Mouse (Mus musculus) forelimb bud, embryonic 11.5 days (tissue): ENCODE measurements around the gene Arntl2.
"Not testable (repeated sequence)": the region's sequence is repeated elsewhere in the genome, so short reads cannot be mapped to it uniquely, and the experiment has no call there.

Source experiments
- DNase-seq: peaks from one replicate; pipeline ENCODE4 v3.0.0-alpha.2; 2012; ENCODE audit warnings: low read depth, low spot score

The Arntl2 gene

GRCm38 (mm10) chr6:146848281-146848680 is 52.4 kb downstream of the Arntl2 start:
- DNase-seq: no peak

GRCm38 (mm10) chr6:146850050-146850449 is 54.2 kb downstream of the Arntl2 start, which contains the start of gene Smco2:
TSS of gene Smco2 (plus strand) at chr6:146850104.
- DNase-seq: no peak

DNA sequence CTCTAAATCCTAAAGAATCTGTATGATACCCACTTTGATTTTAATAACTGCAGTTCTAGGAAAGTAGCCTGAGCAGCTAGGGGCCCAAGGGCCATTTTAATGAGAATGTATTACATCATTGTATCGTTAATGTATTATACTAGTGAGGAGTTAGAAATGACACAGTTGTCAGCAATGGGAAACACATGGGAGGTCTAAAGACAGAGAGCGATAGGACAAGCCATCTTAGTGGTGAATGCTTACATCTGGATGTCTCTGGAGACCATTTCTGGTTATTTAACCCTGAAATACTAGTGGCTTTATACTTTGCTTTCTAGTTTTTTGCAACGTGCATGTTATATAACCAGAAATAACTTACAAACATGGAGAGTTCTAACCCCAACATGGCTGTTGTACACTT is 56.1 kb downstream of the Arntl2 start:
- DNase-seq: no peak

DNA sequence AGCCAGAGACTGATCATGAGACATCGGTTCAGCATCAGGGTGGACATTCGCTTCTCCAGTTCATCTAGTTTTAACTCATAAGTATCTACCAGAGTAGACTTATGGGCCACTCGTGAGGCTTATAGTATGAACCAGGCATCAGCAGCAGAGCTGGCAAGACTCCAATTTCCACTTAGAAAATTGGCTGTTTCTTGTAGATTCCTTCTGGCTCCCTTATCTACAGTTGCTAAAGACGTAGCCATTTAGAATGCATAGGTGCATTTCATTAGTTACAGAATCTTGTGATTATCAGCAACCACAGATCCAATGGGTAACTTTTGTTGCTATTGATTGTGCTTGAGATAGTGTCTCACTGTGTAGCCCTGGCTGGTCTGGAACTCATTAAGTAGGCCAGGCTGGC is 56.9 kb downstream of the Arntl2 start:
- DNase-seq: no peak

DNA sequence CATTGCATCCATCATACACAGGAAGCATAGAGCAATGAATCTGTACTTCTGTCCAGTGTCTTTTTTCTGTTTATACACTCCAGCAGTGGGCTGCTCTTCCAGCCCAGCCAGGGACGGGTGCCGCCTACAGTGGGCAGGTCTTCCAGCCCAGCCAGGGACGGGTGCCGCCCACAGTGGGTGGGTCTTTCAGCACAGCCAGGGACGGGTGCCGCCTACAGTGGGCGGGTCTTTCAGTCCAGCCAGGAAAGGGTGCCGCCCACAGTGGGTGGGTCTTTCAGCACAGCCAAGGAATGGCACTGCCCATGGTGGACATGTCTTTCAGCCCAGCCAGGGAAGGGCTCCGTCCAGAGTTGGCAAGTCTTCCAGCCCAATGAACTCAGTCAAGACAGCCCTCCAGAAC is 59.3 kb downstream of the Arntl2 start:
- DNase-seq: no peak

- no peak for DNase-seq
Observed at GRCm38 (mm10) chr6:146857386-146857785, 61.5 kb downstream of the Arntl2 start.

DNA sequence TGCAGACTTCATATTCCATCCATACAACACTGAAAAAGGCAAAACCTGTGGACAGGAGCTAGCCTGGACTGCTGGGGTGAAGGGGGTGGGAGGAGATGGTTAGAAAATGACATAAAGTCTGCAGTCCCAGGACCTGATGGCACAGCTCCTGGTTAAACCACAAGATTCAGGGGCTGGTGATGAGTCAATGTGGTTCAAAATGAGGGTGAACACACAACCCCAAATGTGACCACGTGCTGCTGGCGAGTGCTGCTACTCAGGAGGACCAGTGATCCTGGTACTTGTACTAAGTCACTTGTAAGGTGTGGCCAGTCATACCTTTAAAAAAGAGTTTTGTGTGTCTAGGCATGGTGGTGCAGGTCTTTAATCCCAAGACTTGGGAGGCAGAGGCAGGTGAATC is 67.3 kb downstream of the Arntl2 start:
- no peak for DNase-seq

DNA sequence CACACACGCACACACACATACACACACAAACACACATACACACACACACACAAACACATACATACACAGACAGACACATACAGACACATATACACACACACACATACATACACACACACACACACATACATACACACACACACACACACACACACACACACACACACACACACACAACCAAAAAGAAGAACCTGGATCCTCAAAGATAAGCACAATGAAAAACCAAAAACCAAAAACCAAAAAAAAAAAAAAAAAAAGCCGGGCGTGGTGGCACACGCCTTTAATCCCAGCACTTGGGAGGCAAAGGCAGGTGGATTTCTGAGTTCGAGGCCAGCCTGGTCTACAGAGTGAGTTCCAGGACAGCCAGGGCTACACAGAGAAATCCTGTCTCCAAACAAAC is 68.5 kb downstream of the Arntl2 start:
- not testable (repeated sequence) for DNase-seq

GRCm38 (mm10) chr6:146865701-146866100 is 69.8 kb downstream of the Arntl2 start:
- DNase-seq: no peak

DNA sequence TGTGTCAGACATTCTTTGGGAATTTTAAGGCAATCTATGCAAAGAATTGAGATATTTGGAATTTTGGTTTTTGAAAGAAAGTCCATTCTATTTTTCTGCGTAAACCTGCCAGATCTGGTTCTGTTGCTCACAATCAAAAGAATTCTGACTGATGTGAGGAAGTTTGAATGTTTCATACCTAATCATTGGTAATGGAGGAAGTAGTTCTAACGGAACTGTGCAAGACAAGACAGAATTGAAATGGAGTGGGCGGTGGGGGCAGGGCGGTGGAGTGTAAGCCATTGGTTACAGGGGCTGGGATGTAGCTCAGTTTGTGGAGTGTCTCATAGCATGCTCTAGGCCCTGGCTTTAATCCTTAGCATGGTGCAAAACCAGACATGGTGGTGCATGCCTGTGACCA is 76.1 kb downstream of the Arntl2 start:
- no peak for DNase-seq

DNA sequence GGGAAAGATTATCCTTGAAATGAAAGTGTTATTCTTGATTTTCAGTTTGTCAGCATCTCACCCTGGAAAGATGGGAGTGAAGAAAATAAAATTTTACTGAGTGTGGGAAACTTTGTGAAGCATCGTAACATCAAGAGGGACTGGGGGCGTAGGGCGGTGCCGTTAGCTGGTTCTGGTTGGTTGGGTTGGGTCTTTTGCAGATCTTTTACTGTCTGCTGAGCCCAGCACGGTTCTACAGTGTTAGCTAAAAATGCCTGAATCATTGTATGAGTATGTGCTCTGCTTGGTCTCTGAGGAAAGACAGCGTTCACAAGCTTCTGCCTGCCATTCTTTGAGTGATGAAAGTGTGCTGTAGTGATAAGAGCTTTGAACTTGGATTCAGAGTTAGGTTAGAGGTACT is 78.6 kb downstream of the Arntl2 start:
- DNase-seq: no peak

DNA sequence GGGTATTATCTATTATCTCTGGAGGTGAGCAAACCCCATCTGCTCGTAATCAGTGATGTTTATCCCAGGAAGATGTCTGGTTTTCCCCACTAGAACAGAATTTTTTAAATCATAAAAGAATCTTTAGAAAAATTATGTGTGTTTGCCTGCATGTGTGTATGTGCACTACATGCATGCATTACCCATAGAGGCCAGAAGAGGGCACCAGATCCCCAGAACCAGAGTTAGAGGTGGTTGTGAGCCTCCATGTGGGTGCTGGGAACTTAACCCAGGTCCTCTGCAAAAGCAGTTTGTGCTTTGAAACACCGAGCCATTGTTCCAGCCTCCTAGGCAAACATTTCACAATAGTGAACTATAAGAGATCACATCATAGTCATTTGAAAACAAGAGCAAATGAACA is 81.0 kb downstream of the Arntl2 start:
- DNase-seq: no peak

GRCm38 (mm10) chr6:146877425-146878045 is 81.7 kb downstream of the Arntl2 start:
- DNase-seq: no peak

DNA sequence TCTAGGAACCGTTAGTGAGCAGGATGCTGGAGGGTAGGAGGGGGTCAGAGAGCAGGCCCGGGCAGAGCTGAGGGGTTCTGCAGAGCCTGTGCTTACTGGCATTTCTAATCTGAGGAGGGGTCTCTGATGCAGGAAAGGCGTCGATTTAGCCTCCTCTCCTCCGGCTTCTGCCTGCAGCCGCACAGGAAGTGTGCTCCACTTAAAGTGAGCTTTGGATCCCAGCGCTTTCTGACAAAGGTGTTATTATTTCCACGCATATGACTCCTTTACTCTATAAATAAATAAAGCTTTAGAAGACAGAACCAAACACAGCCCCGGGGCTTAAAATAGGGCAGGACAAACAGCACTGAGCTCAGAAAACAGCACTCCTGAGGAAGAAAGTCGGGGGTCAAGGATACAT is 83.1 kb downstream of the Arntl2 start:
- no peak for DNase-seq

- DNase-seq: no peak
Observed at GRCm38 (mm10) chr6:146879856-146880255, 84.0 kb downstream of the Arntl2 start.

- no peak for DNase-seq
Observed at GRCm38 (mm10) chr6:146880296-146880695, 84.4 kb downstream of the Arntl2 start.

DNA sequence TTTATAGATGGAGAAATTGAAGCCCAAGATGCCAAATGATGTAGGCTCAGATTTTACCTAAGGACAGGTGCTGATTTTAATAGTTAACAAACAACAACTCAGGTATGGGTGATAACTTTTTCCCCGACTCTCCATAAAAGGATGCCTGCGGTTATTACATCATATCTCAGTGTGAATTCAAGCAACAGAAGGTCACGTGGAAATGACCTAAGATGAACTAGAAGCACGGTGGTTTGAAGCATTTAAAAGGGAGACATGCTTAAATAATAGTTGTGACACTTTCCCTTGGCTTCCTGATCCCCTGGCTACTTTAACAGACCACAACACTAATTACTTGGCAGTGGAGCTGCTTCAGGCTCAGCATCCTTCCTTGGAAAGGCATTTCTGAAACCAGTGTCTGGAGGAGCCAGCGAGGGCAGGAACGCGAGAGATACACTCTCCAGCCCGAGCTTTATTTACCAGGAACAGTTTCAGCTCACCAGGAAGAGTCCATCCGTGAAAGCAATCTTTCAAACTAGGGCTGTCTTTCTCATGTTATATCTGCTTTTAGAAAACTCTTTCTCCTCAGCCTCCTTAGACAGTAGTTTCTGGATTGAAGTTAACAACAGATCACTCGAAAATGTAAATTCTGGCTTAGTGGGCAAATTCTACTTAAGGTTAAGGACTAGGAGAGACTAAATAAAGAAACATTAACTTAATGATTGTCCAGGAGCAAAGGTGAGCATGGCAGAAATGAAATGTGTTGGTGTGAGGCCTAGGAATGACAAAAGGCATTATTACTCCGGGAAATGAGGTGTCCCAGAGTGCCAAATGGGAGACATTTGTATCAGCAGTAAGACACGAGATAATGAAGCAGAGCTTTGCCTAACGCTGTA is 86.3 kb downstream of the Arntl2 start:
- DNase-seq: no peak
